Mouse (Mus musculus): ENCODE results near the gene Lrpprc. TPM values are rescaled to one million over a fixed set of nuclear protein-coding genes. Genes with fewer than 3 reads are reported as not detected.
A peak's percentile ranks its signal among the peaks of the same experiment; 100 is the strongest.

Gene Lrpprc
- polyA plus RNA-seq, 1 experiment from 2014 or later, result 49.0 TPM

DNA sequence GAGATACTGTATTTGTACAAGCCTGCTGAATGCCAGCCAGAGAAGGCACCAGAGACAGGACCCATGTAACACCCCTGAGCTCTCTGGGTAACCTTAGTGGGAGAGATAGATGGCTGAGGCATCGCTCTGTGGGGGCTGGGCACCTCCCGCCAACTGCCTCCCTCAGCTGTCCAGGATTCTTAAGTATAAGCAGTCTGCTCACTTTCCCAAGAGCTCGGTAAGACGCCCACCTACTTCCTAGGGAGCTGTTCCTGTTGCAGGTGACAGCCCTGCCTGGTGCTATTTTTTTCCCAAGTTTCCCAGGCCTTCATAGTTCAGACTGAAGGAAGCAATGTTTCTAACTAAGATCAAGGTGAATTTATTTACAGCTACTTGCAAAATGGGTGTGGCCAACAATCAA is 115.4 kb downstream of the Lrpprc start:
- WGBS, result 55% methylated on average over 4 of the region's 4 CpGs
- ATAC-seq (replicated peaks), result no peak
- H3K36me3 ChIP-seq (replicated peaks), result no peaks in the 10 kb centered on the region
- no peak overlapping the region for H3K9ac ChIP-seq
- no peak overlapping the region for H3K4me3 ChIP-seq
- H3K4me2 ChIP-seq, result no peak overlapping the region
- H3K27ac ChIP-seq, result no peak overlapping the region
- no peaks in the 10 kb centered on the region for H3K9me3 ChIP-seq
- peaks cover 14% of the 10 kb centered on the region for H3K27me3 ChIP-seq (replicated peaks)
- peaks cover 25% of the 10 kb centered on the region for H3K4me1 ChIP-seq

- Histone ChIP-seq H3K4me2 (0 out of 2 replicates have a peak overlapping the region, but pooled peaks have one; percentile 2), H3K9ac (no peak overlapping the region), H3K4me3 (no peak overlapping the region), H3K27ac (no peak overlapping the region), H3K9me3 (no peaks in the 10 kb centered on the region), H3K27me3 (replicated peaks) (peaks cover 14% of the 10 kb centered on the region), H3K36me3 (replicated peaks) (no peaks in the 10 kb centered on the region), H3K4me1 (peaks cover 25% of the 10 kb centered on the region)
- ATAC-seq (replicated peaks), result no peak
- 4% methylated on average over 7 of the region's 7 CpGs for WGBS
Observed at GRCm38 (mm10) chr17:84674048-84674447, 116.5 kb downstream of the Lrpprc start.

DNA sequence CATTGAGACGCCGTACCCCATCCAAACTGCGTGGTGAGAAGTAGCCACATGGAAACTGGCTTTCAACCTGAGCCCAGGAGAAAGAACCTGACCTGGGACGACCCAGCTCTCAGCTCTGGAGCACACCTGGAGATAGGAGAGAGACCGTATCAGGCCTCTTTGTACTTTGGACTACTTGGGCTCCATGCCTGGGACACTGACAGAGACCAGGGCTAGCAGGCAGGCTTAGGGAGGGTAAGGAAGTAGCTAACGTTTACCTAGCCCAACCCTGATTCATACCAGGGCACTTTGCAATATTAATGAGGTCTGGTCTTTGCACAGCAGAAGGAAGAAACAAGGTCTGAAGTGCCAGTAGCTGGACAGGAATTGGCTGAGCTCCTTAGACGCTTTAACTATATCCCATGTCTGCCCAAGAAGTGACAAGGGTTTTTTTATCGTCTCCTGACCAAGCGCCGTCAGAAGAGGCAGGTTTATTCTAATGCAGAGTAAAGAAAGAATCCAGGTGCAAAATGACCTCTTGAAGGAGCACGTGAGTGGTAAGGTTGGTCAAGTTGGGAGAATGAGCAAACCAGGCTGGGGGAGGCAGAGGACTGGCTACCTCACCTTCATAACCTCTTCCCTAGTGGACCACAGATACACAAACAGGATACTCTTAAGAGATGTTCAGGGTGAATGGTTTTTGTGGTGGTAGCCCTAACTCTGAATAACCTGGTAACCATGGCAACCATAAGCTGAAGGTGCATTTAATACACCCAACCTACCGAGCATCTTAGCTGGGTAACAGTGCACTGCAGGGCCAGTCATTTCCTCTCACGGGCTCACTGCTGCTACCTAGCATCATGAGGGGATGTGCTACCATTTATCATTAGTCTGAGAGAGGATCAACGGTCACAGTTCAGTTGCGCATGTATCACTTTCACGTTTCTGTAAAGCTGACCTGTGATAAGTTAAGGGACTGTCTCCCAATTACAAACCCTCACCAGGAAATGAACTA is 117.9 kb downstream of the Lrpprc start:
- 72% methylated on average over 16 of the region's 16 CpGs for WGBS
- Histone ChIP-seq H3K4me2 (no peak overlapping the region), H3K4me1 (peaks cover 25% of the 10 kb centered on the region), H3K9me3 (no peaks in the 10 kb centered on the region), H3K4me3 (no peak overlapping the region), H3K27me3 (replicated peaks) (peaks cover 14% of the 10 kb centered on the region), H3K36me3 (replicated peaks) (no peaks in the 10 kb centered on the region), H3K9ac (no peak overlapping the region), H3K27ac (no peak overlapping the region)
- ATAC-seq (replicated peaks), result 0 out of 2 replicates have a peak, but pooled peaks have one; percentile 43

- Histone ChIP-seq H3K27ac (no peak overlapping the region), H3K4me1 (peaks cover 4% of the 10 kb centered on the region; the same call in 1 of the 2 replicates), H3K4me3 (no peak overlapping the region), H3K4me2 (no peak overlapping the region), H3K36me3 (replicated peaks) (no peaks in the 10 kb centered on the region), H3K9me3 (no peaks in the 10 kb centered on the region), H3K27me3 (replicated peaks) (no peaks in the 10 kb centered on the region), H3K9ac (no peak overlapping the region)
- WGBS, result 91% methylated on average over 3 of the region's 3 CpGs
- no peak for ATAC-seq (replicated peaks)
Observed at GRCm38 (mm10) chr17:84667848-84668247, 122.7 kb downstream of the Lrpprc start.

DNA sequence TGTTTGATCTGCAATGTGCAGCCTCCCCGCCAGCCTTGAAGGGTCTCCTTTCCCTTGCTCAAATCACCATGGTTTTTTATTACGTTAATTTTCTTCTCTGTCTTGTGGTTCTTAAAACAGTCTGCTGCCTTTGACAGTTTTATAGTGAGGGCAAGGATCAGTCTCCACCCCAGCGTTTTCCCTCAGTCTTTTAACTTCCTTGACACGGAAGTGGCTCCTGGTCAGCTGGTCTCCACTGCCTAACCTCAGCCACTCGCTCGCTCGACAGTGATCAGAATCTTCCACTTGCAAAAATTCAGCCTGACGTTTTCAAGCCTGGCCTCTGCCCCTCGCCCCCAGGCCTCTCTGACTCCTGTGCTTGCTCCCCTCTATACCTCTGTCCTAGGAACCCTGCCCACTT is 124.9 kb downstream of the Lrpprc start:
- Histone ChIP-seq H3K9me3 (no peaks in the 10 kb centered on the region), H3K4me1 (0 out of 2 replicates have a peak, but pooled peaks cover 2% of the 10 kb centered on the region), H3K9ac (no peak overlapping the region), H3K4me3 (no peak overlapping the region), H3K36me3 (replicated peaks) (no peaks in the 10 kb centered on the region), H3K27ac (no peak overlapping the region), H3K27me3 (replicated peaks) (no peaks in the 10 kb centered on the region), H3K4me2 (no peak overlapping the region)
- WGBS, result 55% methylated on average over 9 of the region's 9 CpGs
- ATAC-seq (replicated peaks), result no peak

GRCm38 (mm10) chr17:84665053-84665452 is 125.5 kb downstream of the Lrpprc start:
- Histone ChIP-seq H3K36me3 (replicated peaks) (no peaks in the 10 kb centered on the region), H3K4me2 (no peak overlapping the region), H3K27ac (no peak overlapping the region), H3K9me3 (no peaks in the 10 kb centered on the region), H3K27me3 (replicated peaks) (no peaks in the 10 kb centered on the region), H3K9ac (no peak overlapping the region), H3K4me3 (no peak overlapping the region), H3K4me1 (0 out of 2 replicates have a peak, but pooled peaks cover 2% of the 10 kb centered on the region)
- WGBS, result 62% methylated on average over 10 of the region's 10 CpGs
- ATAC-seq (replicated peaks), result no peak

GRCm38 (mm10) chr17:84658951-84659350 is 131.6 kb downstream of the Lrpprc start:
- 83% methylated on average over 8 of the region's 8 CpGs for WGBS
- Histone ChIP-seq H3K27me3 (replicated peaks) (no peaks in the 10 kb centered on the region), H3K4me3 (no peak overlapping the region), H3K36me3 (replicated peaks) (no peaks in the 10 kb centered on the region), H3K4me1 (peaks cover 20% of the 10 kb centered on the region), H3K27ac (no peak overlapping the region), H3K4me2 (no peak overlapping the region), H3K9me3 (no peaks in the 10 kb centered on the region), H3K9ac (no peak overlapping the region)
- no peak for ATAC-seq (replicated peaks)

DNA sequence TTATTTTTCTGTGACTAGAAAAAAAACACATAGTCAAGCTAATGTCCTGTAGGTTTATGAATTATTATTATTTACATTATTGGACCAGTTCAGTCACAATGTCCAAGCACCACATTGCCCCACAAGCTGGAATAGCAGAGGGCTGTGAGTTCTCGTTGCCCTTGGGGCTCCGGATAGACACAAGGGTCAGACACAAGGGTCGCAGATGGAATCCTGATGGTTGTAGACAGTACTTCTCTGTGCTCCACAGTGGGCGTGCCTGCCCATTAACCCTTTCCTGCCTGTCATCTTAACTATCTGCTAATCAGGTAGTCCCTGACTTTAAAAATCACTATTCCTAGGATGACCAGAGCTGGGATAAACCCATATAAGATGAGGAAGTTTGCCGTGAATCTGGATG is 132.4 kb downstream of the Lrpprc start:
- Histone ChIP-seq H3K4me1 (peaks cover 20% of the 10 kb centered on the region), H3K4me2 (no peak overlapping the region), H3K36me3 (replicated peaks) (no peaks in the 10 kb centered on the region), H3K27ac (no peak overlapping the region), H3K4me3 (no peak overlapping the region), H3K9me3 (no peaks in the 10 kb centered on the region), H3K9ac (no peak overlapping the region), H3K27me3 (replicated peaks) (no peaks in the 10 kb centered on the region)
- no peak for ATAC-seq (replicated peaks)
- WGBS, result 61% methylated on average over 5 of the region's 5 CpGs

GRCm38 (mm10) chr17:84657782-84658181 is 132.8 kb downstream of the Lrpprc start:
- H3K9ac ChIP-seq, result no peak overlapping the region
- H3K36me3 ChIP-seq (replicated peaks), result no peaks in the 10 kb centered on the region
- H3K27ac ChIP-seq, result peak overlapping the region; percentile 65; the same call in 1 of the 2 replicates
- WGBS, result 80% methylated on average over 7 of the region's 7 CpGs
- peaks cover 20% of the 10 kb centered on the region for H3K4me1 ChIP-seq
- no peaks in the 10 kb centered on the region for H3K27me3 ChIP-seq (replicated peaks)
- H3K9me3 ChIP-seq, result no peaks in the 10 kb centered on the region
- H3K4me3 ChIP-seq, result no peak overlapping the region
- H3K4me2 ChIP-seq, result no peak overlapping the region
- no peak for ATAC-seq (replicated peaks)

- Histone ChIP-seq H3K4me2 (0 out of 2 replicates have a peak overlapping the region, but pooled peaks have one; percentile 6), H3K27ac (peak overlapping the region; percentile 65; the same call in 1 of the 2 replicates), H3K9ac (no peak overlapping the region), H3K4me1 (peaks cover 20% of the 10 kb centered on the region), H3K27me3 (replicated peaks) (no peaks in the 10 kb centered on the region), H3K9me3 (no peaks in the 10 kb centered on the region), H3K4me3 (no peak overlapping the region), H3K36me3 (replicated peaks) (no peaks in the 10 kb centered on the region)
- WGBS, result 77% methylated on average over 3 of the region's 3 CpGs
- ATAC-seq (replicated peaks), result peak; percentile 57
Observed at GRCm38 (mm10) chr17:84657422-84657732, 133.2 kb downstream of the Lrpprc start.

GRCm38 (mm10) chr17:84656653-84657421 is 133.8 kb downstream of the Lrpprc start:
- 47% methylated on average over 19 of the region's 19 CpGs for WGBS

GRCm38 (mm10) chr17:84656205-84656604 is 134.4 kb downstream of the Lrpprc start:
- Histone ChIP-seq H3K9me3 (no peaks in the 10 kb centered on the region), H3K4me1 (peaks cover 20% of the 10 kb centered on the region), H3K27ac (peak overlapping the region; percentile 65), H3K9ac (no peak overlapping the region), H3K36me3 (replicated peaks) (no peaks in the 10 kb centered on the region), H3K27me3 (replicated peaks) (no peaks in the 10 kb centered on the region), H3K4me2 (no peak overlapping the region), H3K4me3 (no peak overlapping the region)
- ATAC-seq (replicated peaks), result peak; percentile 16; the same call in 1 of the 2 replicates
- 62% methylated on average over 5 of the region's 5 CpGs for WGBS

More at GRCm38 (mm10) chr17:84656653-84657421, 133.8 kb downstream of the Lrpprc start:
- Histone ChIP-seq H3K36me3 (replicated peaks) (no peaks in the 10 kb centered on the region), H3K9ac (no peak overlapping the region), H3K27me3 (replicated peaks) (no peaks in the 10 kb centered on the region), H3K27ac (peak overlapping the region; percentile 65), H3K4me1 (peaks cover 20% of the 10 kb centered on the region), H3K4me3 (no peak overlapping the region), H3K9me3 (no peaks in the 10 kb centered on the region), H3K4me2 (peak overlapping the region; percentile 6; the same call in 1 of the 2 replicates)
- peak; percentile 76 for ATAC-seq (replicated peaks)

All from midbrain, embryonic 15.5 days (tissue).